Mouse (Mus musculus) frontal cortex, adult (tissue): ENCODE measurements around the gene Idh3a.
"Not testable (repeated sequence)": the region's sequence is repeated elsewhere in the genome, so short reads cannot be mapped to it uniquely, and the experiment has no call there.

ENCODE experiments used
- ATAC-seq: cut with Nextera tagmentation; 2 replicates; pipeline ENCODE4 v1.9.2; 2017; ENCODE audit warnings: mild to moderate bottlenecking, moderate library complexity, mixed read lengths; ENCODE audit not compliant: low TSS enrichment

The Idh3a gene

DNA sequence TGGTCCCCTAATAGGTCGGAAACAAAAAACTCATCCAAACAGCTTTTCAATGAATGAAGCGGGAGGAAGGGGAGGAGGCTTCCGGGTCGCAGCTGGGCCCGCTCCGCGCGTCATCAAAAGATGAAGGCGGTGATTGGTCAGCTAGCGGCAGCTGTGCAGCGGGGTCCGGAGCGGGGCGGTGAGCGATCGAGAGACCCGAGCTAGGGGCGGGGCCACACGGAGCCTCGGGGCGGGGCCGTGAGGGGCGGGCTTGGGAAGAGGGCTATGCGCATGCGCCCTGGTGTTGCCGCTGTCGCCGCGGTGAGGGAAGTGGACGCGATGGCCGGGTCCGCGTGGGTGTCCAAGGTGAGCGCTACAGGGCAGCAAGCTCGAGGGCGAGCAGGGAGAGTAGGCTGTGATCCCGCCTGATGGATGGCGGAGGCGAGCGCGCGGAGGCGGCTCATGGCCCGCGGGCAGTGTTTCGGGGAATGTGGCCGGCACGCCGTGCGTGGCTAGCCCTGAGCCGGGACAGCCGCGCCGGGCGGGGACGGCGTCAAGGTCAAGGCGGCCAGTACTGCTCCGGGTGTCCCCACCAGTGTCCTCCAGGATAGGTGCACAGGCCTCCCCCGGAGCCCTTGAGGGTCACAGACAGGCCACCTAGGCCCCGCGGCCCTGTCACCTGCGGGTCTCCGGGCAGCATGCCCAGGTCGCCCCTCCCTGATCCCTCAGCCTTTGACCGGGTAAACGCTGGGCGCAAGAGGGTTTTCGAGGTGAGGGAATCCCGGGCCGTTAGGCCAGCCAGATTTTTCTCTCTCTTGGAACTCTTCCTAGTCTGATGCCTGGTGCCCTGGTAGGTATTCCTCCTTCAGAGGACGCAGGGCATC lies at the start of gene Idh3a:
Gene Idh3a, plus strand, starts transcription at position 136 of the 863 bp plus-strand sequence.
- ATAC-seq = peak; percentile 98

DNA sequence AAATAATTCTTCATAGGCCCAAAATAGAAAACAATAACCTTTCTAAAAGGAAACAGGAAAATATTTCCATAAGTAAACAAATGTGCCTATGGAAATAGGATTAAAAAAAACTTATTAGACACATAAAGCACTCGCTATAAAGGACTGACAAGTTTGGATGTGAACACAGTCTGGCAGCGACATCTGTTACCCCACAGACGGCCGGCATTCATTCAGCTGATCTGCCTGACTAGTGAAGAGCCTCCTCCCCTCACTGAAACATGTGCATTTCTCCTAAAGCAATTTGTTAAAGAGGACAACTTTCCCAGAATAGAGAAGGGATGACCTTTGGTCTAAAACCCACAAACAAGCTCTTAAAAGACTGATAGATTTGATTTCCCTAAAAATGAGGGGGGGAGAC lies 49.1 kb upstream of the Idh3a start:
- ATAC-seq = peak; percentile 48; the same call in 1 of the 2 replicates

DNA sequence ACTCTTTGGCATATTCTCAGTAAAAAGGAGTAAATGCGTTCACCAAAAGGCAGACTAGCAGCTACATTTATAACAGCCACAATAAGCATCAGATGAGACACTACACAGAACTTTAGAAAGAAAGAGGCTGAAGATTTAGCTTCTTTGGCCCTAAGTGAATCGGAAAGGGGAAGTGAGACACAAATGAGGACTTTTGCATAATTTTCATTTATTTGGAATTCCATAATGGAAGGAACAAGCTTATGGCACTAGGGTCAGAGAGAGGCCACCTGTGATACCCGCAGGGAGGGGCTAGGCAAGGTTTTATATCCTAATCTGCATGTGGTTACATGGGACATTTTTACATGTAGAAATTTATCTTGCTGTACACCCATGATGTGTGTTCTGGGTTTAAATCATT lies 48.7 kb upstream of the Idh3a start:
- ATAC-seq = no peak

DNA sequence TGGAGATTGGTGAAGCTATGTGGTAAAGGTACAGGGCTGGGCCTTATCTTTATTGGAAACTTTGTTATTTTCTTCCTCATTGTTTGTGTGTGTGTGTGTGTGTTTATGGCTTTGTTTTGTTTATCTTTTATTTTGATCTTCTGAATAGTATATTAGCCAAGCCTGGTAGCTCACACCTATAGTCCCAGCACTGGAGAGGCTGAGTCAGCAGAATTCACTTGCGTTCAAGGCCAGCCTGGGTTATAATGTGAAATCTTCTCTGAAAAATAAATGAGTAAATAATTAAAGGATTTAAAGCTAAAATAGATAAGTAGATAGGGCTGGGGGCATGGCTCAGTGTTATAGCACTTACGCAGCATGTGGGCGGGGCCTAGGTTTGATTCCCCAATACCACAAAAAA lies 47.9 kb upstream of the Idh3a start:
- no peak for ATAC-seq

DNA sequence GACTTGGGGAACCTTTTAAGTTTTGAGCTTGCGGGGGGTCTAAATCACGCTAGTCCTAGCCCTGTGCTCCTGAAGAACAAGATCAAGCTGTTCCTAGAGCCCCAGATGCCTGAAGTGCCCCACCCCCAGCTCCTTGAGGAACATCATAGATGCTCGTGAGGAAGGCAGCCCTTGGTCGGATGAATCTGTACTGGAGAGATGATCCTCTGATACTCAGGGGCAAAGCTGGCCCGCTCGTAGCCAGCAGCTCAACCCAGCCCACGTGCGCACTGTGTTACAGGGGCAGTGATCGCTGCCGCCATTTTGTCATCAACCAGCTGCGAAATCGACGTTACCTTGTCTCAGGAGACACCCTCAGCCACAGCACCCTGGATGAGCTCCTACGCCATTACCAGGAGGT lies 47.5 kb upstream of the Idh3a start, which contains the start of gene Sh2d7:
Gene Sh2d7, plus strand, starts transcription at position 301 of the 400 bp plus-strand sequence.
- no peak for ATAC-seq

DNA sequence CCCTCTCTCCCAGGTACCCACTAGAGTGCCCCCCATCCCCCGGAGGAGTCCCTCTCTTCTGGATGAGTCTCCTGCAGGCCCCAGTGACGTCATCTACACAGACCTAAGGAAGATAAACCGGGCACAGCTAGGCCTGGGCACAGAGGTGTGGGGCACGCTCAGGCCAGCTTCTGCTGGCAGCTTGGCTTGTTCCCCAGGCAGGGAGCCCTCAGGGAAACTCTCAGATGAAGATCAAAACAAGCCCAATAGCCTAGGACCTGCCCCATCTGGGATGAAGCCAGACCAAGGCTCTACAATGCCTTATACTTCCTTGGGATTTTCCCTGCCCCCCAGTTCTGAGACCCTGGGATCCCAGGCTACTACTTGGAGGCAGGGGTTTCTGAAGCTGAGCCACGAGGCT lies 45.3 kb upstream of the Idh3a start:
- no peak for ATAC-seq

DNA sequence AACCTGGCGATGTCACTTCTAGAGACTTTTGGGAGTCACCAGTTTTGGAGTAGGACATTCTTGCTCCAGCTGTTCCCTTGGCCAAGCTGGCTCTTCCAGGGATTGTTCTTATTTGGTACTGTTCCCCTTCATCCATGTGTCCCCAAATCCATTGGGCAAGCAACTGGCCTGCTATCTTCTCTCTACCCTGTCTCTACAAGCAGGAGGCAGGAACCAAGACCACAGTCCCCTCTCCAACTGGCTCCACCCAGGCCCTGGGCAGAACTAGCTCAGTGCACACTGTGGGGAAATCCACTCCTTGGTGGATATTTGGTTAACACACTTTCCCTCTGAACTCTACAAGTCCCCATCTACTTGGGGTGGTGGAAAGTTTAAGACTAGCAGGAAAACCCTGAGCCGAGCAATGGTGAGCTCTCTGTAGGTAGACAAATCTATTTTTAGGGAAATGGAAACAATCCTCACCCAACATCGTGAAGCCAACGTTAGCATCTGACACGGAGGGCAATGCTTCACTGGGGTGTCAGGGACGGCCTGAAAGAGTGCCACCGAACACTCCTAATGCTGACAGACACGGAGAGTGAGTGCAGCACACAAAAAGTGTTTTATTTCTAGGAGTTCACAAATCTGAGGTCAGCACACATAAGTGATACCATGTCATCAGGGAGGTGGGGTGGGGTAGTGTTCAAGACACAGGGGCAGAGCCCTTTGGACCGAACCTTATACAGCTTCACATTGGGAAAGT lies 41.8 kb upstream of the Idh3a start:
- ATAC-seq = no peak

DNA sequence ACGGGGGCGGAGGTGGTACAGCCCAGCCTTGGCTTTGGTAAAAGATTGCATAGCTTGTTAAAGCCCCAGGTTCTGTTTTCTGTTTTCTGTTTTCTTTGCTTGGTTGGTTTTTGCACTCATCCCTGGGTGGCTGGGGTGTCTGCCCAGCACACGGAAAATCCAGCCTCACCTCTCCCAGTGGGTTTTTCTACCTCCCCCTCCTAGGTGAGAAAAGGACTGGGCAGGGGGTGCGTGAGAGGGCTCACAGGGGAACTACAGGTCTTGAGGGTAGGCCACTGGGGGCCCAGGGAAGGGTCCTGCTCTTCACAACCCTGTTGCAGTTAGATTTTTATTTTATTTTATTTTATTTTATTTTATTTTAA lies 41.2 kb upstream of the Idh3a start:
- ATAC-seq = no peak

DNA sequence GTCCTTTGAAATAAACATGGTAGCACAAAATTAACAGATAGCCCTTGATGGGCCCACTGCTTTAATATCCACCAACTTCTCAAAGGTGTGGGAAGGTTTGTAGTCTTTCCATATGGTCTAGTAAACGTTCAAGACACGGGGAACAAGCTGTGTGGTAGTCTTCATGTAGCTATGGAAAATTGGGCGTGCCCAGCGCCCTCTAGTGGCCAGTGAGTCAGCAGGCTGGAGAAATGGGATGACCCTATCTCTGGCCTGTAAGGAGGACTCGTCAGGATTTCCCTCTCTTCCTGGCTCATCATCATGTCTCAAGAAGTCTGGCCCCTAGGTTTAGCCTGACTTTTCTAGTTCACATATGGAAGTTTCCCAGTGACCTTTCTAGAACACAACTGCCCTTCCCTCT lies 38.6 kb upstream of the Idh3a start:
- ATAC-seq = peak; percentile 64

DNA sequence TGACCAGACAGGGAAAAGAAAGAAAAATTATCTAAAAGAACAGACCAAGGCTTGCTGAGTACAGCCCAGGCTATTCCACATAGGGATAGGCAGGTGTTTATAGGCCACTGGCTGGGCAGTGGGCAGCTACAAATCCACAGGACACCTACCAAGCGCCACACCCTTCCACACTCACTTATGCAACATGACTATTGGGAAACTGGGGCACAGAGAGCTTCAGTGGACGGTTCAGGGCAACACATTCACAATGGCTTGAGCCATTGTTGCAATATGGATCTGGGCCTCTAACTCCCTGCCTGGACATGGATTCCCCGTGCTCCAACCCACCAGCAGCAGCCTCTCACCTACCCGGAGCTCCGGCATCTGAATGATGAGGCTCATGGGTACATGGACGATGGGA lies 36.7 kb upstream of the Idh3a start:
- ATAC-seq = no peak

DNA sequence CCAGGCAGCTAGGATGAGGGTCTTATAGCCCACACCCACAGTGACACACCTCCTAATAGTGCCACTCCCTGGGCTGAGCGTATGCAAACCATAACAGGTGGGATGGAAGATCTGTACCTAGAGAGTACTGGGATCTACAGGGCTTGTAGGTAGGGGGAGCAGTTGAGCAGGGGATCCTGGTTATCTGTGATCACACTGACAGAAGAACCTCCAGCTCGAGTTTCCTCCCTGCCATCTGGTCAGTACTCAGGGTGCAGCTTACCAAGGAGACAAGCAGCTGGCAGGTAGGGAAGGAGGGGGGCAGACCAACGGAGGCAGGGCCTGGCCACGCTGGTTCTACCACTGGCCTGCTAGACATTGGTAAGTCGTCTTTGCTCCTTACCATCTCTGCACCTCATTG lies 33.7 kb upstream of the Idh3a start:
- ATAC-seq = peak; percentile 76

DNA sequence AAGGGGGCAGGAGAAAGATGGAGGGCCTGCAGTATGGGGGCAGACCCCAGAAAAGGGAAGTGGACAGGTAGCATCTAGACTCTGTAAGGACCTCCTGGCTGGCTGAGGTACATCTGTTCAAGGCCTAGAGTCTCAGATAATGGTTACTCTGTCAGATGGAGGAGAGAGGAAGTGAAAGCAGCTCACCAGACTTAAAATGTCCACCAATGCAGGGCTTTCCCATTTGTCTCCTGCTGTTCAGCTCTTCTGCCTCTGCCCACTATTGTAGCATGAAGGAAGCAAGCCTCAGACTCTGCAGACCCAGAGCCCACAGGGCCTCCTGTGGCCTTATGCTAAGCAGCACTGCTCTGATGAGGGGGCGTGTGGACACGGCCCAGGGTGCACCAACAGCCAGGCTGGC lies 31.1 kb upstream of the Idh3a start:
- no peak; the same call in 1 of the 2 replicates for ATAC-seq

DNA sequence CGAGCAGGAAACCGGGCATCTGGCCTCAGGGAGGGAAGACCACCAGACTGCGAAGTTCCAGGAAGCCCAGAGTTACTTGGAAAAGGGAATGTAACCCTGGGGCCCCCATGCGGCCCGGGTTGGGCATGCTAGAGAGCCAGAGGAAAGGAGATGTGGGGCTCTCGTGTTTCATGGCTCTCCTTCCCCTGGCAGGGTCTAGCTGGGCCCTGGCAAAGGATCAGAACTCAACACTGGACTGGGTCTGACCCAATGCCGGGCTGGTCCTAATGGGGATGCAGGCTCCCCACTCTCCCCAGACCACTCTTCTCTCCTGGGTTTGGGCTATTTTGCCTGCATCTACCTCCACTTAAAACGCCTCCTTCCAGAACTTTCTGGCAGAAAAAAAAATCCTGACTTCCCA lies 27.4 kb upstream of the Idh3a start:
- ATAC-seq = no peak

DNA sequence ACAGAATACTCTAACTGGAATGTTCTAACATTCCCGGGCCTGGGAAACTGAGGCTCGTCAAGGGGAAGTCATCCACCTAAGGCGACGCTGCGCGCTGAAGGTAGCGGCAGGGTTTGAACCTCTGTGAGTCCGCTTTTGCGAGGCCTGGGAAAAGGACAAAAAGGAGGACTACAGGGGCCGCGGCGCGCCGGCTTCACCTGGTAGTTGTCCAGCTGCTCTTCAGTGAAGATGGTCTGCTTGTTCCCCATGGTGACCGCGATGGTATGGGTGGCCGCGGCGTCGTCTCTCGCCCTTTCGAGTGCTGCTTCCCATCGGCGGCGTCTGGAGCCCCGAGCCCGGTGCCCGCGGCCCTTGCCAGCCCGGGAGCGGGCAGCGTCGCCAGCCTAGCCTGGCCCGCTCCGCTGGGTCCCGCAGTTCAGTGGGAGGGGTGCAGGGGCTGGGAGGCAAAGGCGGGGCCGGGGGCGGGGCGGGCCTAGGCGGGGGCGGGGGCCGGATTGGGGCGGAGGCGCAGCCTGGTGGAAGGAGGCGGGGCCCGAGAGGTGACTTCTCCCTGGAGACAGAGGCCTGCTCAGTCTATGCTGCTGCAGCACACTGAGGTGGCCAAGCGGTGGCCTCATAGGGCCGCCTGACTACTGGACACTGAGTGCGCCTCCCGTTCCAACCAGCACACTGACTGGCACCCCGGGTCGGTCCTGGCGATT lies 26.2 kb upstream of the Idh3a start, which contains the start of gene Cib2:
Gene Cib2, minus strand, starts transcription at position 448 of the 701 bp plus-strand sequence.
- peak; percentile 88 for ATAC-seq

DNA sequence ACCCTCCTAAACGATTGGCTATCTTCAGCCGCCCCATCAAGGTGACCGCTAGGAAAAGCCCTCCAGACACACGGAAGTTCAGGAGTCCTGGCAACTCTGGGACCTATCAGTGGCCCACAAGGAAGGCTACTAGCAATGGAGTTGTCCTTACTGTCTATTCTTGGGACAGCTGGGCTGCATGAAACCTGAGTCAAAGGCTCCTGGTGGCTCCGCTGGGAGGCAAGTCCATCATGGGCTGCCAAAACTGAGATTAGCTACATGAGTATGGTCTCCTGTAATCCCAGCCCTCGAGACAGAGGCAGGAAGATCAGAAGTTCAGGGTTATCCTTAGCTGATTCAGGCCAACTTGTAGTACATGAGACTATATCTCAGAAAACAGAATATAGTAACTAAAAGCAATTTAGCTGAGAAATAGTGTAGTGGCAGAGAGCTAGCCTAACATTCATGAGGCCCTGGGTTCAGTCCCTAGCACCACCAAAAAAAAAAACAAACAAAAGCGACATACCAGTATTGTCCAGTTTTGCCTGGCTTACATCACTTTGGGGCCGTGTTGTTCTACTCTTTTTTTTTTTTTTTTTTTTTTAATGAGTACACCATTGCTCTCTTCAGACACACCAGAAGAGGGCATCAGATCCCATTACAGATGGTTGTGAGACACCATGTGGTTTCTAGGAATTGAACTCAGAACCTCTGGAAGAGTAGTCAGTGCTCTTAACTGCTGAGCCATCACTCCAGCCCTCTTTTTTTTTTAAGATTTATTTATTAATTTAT lies 25.1 kb upstream of the Idh3a start:
- ATAC-seq = no peak

DNA sequence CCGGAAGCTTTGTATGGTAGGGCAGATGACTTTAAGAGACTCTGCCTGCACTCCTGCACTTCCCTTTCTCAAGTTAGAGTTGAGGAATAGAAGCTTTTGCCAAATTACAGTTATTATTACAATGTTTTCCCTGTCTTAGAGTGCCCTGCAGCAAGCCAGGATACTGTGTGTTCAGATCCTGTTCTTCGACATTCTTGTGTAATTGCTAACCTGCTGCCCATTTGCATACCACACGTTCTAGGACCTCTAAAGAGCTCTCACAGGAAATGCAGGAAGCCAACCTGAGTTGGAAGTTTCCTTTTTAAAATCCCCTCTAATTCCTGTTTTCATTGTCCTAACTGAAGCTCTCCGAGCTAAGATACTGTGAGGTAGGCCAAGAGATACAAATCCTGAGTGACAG lies 19.2 kb upstream of the Idh3a start:
- no peak for ATAC-seq

DNA sequence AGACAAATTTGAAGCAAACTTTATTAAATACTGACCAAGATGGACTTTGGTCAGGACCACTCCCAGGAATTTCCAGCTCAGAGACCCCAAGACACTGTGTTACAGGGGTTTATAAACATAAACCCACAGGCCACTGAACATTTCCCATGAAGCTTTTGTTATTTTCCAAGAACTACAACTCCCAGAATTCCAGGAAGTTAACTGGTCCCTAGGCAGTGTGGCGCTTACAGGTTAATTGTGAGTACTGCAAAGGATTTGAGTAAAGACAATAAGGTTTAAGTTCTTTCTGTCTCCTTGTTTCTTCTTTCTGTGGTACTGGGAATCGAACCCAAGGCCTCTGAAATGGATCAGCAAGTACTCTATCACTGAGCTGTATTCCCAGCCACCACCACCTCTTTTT lies 17.4 kb upstream of the Idh3a start:
- ATAC-seq = peak; percentile 57; the same call in 1 of the 2 replicates

DNA sequence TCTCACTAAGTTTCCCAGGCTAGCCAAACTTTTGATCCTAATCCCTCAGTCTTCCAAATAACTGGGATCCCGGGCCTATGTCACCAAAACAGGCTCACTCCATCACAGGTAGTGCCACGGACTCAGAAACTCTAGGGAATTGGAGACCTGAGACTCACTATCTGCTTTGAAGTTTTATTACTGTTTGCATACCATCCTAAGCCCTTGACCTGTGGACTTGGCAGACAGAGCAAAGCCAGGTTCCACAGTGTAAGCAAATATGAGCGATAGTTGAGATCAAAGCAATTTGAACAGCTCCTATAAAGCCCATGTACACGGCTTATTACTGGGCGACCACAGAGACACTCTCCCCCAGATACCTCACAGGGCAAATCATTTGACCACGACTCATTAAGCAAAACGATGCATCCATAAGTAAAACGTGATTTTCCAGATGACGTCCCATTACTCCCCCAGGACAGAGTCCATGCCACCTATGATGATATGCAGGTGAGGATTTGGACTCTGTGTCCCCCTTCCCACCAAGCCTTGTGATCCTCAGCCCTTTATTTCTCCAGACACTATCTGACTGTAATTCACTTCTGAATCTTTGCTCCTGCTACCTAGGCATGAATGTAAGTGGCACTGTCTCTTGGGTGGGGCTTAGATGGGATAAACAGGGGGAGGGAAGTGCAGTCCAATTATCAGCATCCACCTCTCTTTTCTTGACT lies 14.8 kb upstream of the Idh3a start:
- ATAC-seq = no peak

DNA sequence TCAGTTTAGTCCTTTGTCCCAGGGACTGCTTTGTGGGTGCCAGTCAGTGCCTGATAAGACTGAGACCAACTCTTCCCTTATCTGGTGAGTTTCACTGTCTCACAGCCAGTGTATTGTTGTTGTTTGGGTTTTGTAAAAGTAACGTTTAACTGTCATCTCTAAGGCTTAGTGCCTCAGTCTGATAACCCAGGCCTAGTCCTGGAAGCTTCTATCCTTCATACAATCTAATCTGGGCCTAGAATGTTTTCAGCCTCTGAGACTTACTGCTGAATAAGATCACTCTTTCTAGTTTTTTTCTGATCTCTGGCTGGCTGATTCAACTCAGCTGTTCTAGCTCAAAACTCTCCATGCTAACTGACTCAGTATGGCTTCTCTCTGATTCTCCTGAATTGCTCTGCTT lies 2.4 kb upstream of the Idh3a start:
- ATAC-seq = no peak

DNA sequence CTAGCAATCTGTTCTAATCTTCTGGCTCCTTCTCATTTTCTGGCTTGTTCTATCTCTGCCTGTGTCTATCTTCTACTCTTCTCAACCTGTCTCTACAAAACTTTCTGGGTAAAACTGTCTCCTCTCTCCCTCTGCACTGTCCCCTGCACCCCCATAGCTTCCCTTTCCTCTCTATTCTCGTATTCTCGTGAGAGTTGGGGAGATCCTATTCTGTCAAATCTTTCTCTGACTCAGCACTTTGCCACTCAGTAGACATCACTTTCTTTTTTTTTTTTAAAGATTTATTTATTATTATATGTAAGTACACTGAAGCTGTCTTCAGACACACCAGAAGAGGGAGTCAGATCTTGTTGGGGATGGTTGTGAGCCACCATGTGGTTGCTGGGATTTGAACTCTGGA lies 2.0 kb upstream of the Idh3a start:
- ATAC-seq = not testable (repeated sequence)

DNA sequence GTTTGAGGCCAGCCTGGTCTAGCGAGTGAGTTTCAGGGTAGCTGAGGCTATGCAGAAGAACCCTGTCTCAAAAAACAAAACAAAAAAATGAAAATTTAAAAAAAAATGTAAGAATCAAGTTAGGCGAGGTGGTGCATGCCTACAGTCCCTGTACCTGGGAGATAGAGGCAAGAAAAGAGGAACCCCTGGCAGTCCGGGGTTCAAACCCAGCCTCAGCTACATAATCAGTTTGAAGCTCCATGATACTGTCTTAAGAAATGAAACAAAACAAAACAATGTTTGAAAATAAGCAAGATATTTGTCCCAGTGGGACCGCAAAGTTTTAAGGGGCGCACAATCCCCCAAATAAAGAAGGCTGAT lies 315 bp upstream of the Idh3a start:
- no peak for ATAC-seq
